Mouse (Mus musculus) cerebellum, adult 2 months (tissue): ENCODE measurements around the gene Whamm.

ENCODE experiments used
- CTCF ChIP-seq: fragments of 200-500 bp; IDR thresholded peaks from 2 replicates; pipeline ENCODE4 v1.5.1; 2011; ENCODE audit warnings: low read depth, mild to moderate bottlenecking, control low read depth, low read length, moderate library complexity, borderline replicate concordance; ENCODE audit not compliant: insufficient read depth
- POLR2A ChIP-seq: fragments of 200-500 bp; IDR thresholded peaks from 2 replicates; pipeline ENCODE4 v1.6.1; 2011; ENCODE audit warnings: low read length, control low read depth, borderline replicate concordance; ENCODE audit not compliant: insufficient read depth

DNA sequence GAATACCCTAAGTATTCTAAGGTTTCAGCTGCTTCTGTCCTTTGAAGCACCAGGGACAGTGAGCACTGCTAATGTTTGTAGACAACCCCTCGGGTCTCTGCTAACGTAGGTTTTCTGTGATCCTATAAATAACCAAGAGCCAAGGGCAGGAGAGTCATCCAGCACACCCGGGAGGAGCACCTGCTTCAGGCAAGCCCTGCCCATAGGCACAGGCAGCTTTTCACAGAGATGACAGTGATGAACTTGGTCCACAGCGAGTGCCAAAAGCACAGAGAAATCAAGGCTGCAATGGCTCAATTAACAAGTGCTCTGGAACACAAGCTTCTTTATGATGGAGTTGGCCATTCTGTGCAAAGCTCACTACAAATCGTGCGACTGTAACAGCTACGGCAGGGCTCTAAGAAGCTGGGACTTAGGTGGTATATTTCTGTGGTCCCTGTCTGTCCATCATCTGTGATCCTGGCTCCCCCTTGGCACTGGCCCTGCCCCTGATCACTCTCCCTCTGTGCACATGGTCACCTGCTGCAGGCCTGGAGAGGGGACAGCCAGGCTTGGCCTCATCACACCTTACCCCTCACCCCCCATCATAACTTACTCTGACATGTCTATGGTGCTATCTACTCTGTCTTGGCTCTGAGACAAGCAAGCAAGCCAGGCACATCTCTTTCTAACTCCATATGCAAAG, 73.6 kb downstream of the Whamm start:
- TF ChIP-seq CTCF (no peak), POLR2A (no peak)
